Mouse (Mus musculus) heart, postnatal 0 days (tissue): Measurements from ENCODE around the gene Tnfrsf13c. TPM values are rescaled to one million over a fixed set of nuclear protein-coding genes. Genes with fewer than 3 reads are reported as not detected.

Experiments used
- ATAC-seq: fragments of 200-750 bp; cut with Nextera tagmentation; 2 replicates; pipeline ENCODE4 v1.8.0; 2017; ENCODE audit warnings: low read depth, moderate number of reproducible peaks, moderate library complexity; ENCODE audit not compliant: insufficient read depth
- DNase-seq: peaks from one replicate; pipeline ENCODE4 v3.0.0-alpha.2; 2016; ENCODE audit warnings: low spot score
- H3K27ac ChIP-seq: fragments of 300-500 bp; sonication (generic); 2 replicates; pipeline ENCODE4 v1.5.1; 2014; ENCODE audit warnings: low read depth, mild to moderate bottlenecking
- H3K27me3 ChIP-seq: fragments of 300-500 bp; sonication (generic); 2 replicates; pipeline ENCODE4 v1.6.1; 2014; ENCODE audit warnings: low read length, mixed read lengths; ENCODE audit not compliant: control insufficient read depth, insufficient read depth
- H3K36me3 ChIP-seq: fragments of 300-500 bp; sonication (generic); replicated peaks from 2 replicates; pipeline ENCODE4 v1.6.1; 2014; ENCODE audit warnings: low read length, mixed read lengths; ENCODE audit not compliant: control insufficient read depth, insufficient read depth
- H3K4me1 ChIP-seq: fragments of 300-500 bp; sonication (generic); 2 replicates; pipeline ENCODE4 v1.6.1; 2014; ENCODE audit warnings: antibody characterized with exemption; ENCODE audit not compliant: control insufficient read depth, insufficient read depth
- H3K4me2 ChIP-seq: fragments of 300-500 bp; sonication (generic); 2 replicates; pipeline ENCODE4 v1.6.1; 2014; ENCODE audit warnings: low read depth, mild to moderate bottlenecking, low read length, moderate library complexity
- H3K4me3 ChIP-seq: fragments of 300-500 bp; sonication (generic); 2 replicates; pipeline ENCODE4 v1.5.1; 2014; ENCODE audit warnings: low read depth, low read length
- H3K9ac ChIP-seq: fragments of 300-500 bp; sonication (generic); replicated peaks from 2 replicates; pipeline ENCODE4 v1.6.1; 2014; ENCODE audit warnings: low read depth, low read length, mixed read lengths
- H3K9me3 ChIP-seq: fragments of 300-500 bp; sonication (generic); replicated peaks from 2 replicates; pipeline ENCODE4 v1.6.1; 2016; ENCODE audit warnings: low read length; ENCODE audit not compliant: control insufficient read depth
- CTCF ChIP-seq: IDR thresholded peaks from 2 replicates; pipeline ENCODE4 v1.5.1; 2016; ENCODE audit warnings: antibody characterized with exemption, control low read depth, low read depth
- EP300 ChIP-seq: IDR thresholded peaks from 2 replicates; pipeline ENCODE4 v1.6.1; 2016; ENCODE audit warnings: antibody characterized with exemption, low read depth
- WGBS: fragments of 180-500 bp; shearing (Covaris S2); extraction: QIAGEN DNeasy Blood & Tissue Kit; methylation state at CpG from one replicate; pipeline ENCODE4 v1.1.7; 2014; 5-methylcytosine and 5-hydroxymethylcytosine counted together
- polyA plus RNA-seq: library from polyadenylated mRNA; unstranded; fragments of >200 nt; fragmentation: Nextera tagmentation; extraction: Ambion mirVana; gene quantifications from 2 replicates; pipeline ENCODE4 v1.2.1, GENCODE M21; 2015
- total RNA-seq: library from RNA; depleted of rRNA; stranded (reverse); fragments of >200 nt; gene quantifications from 2 replicates; pipeline ENCODE4 v1.2.3, GENCODE M21; 2014; ENCODE audit warnings: low replicate concordance

Tnfrsf13c gene
- total and polyA plus RNA-seq, 2 experiments from 2014 or later: 1.5 TPM; not detected in 1

GRCm38 (mm10) chr15:82202086-82202485 lies 22.1 kb downstream of the Tnfrsf13c start:
- H3K27ac ChIP-seq: no peak overlapping the region
- ATAC-seq (no peak), DNase-seq (no peak)
- no peak overlapping the region for H3K4me2 ChIP-seq
- H3K27me3 ChIP-seq: 0 out of 2 replicates have a peak, but pooled peaks cover 3% of the 10 kb centered on the region
- no peak overlapping the region for H3K9ac ChIP-seq
- no peaks in the 10 kb centered on the region for H3K9me3 ChIP-seq
- no peak for TF ChIP-seq EP300
- no peak for TF ChIP-seq CTCF
- H3K4me1 ChIP-seq: peaks cover 14% of the 10 kb centered on the region; the same call in 1 of the 2 replicates
- H3K4me3 ChIP-seq: no peak overlapping the region
- H3K36me3 ChIP-seq: peaks cover 79% of the 10 kb centered on the region
- WGBS: 92% methylated on average over 6 of the region's 6 CpGs

GRCm38 (mm10) chr15:82199546-82199945 lies 24.6 kb downstream of the Tnfrsf13c start:
- H3K4me1 ChIP-seq: no peaks in the 10 kb centered on the region
- H3K9ac ChIP-seq: no peak overlapping the region
- peaks cover 96% of the 10 kb centered on the region for H3K36me3 ChIP-seq
- DNase-seq (no peak), ATAC-seq (no peak)
- H3K27me3 ChIP-seq: no peaks in the 10 kb centered on the region
- H3K9me3 ChIP-seq: no peaks in the 10 kb centered on the region
- no peak overlapping the region for H3K27ac ChIP-seq
- TF ChIP-seq CTCF: no peak
- no peak overlapping the region for H3K4me3 ChIP-seq
- no peak overlapping the region for H3K4me2 ChIP-seq
- WGBS: 86% methylated on average over 12 of the region's 12 CpGs

- H3K4me2 ChIP-seq: no peak overlapping the region
- DNase-seq: no peak
- H3K9ac ChIP-seq: no peak overlapping the region
- H3K4me3 ChIP-seq: no peak overlapping the region
- no peaks in the 10 kb centered on the region for H3K9me3 ChIP-seq
- H3K4me1 ChIP-seq: no peaks in the 10 kb centered on the region
- H3K27ac ChIP-seq: no peak overlapping the region
- peaks cover 97% of the 10 kb centered on the region for H3K36me3 ChIP-seq
- WGBS: 80% methylated on average over 7 of the region's 7 CpGs
- TF ChIP-seq CTCF (no peak), EP300 (no peak)
- ATAC-seq: no peak
- no peaks in the 10 kb centered on the region for H3K27me3 ChIP-seq
Measured at GRCm38 (mm10) chr15:82198342-82198741, 25.8 kb downstream of the Tnfrsf13c start.

- H3K36me3 ChIP-seq: peaks cover 97% of the 10 kb centered on the region
- H3K4me2 ChIP-seq: no peak overlapping the region
- H3K4me3 ChIP-seq: no peak overlapping the region
- 92% methylated on average over 11 of the region's 11 CpGs for WGBS
- no peaks in the 10 kb centered on the region for H3K4me1 ChIP-seq
- no peak for ATAC-seq
- no peak for DNase-seq
- H3K9me3 ChIP-seq: no peaks in the 10 kb centered on the region
- no peak for TF ChIP-seq EP300
- no peak for TF ChIP-seq CTCF
- no peak overlapping the region for H3K9ac ChIP-seq
- no peak overlapping the region for H3K27ac ChIP-seq
- no peaks in the 10 kb centered on the region for H3K27me3 ChIP-seq
Measured at GRCm38 (mm10) chr15:82197937-82198336, 26.2 kb downstream of the Tnfrsf13c start.

- Histone ChIP-seq H3K4me2 (no peak overlapping the region), H3K27ac (no peak overlapping the region), H3K9me3 (no peaks in the 10 kb centered on the region), H3K9ac (no peak overlapping the region), H3K27me3 (no peaks in the 10 kb centered on the region), H3K4me3 (no peak overlapping the region), H3K4me1 (no peaks in the 10 kb centered on the region), H3K36me3 (peaks cover 98% of the 10 kb centered on the region)
- DNase-seq: no peak
- WGBS: 90% methylated on average over 10 of the region's 10 CpGs
- ATAC-seq: no peak
- TF ChIP-seq EP300: no peak
- TF ChIP-seq CTCF: no peak
Measured at GRCm38 (mm10) chr15:82197246-82197750, 26.9 kb downstream of the Tnfrsf13c start.

GRCm38 (mm10) chr15:82196300-82196699 lies 27.9 kb downstream of the Tnfrsf13c start:
- Histone ChIP-seq H3K9me3 (no peaks in the 10 kb centered on the region), H3K4me3 (no peak overlapping the region), H3K36me3 (peaks cover 98% of the 10 kb centered on the region), H3K27me3 (no peaks in the 10 kb centered on the region), H3K4me1 (no peaks in the 10 kb centered on the region), H3K4me2 (no peak overlapping the region), H3K9ac (no peak overlapping the region), H3K27ac (no peak overlapping the region)
- TF ChIP-seq CTCF (no peak), EP300 (no peak)
- no peak for ATAC-seq
- WGBS: 87% methylated on average over 12 of the region's 12 CpGs
- DNase-seq: no peak
